Mouse (Mus musculus): ENCODE data around the gene Slc9a5.

The Slc9a5 gene

GRCm38 (mm10) chr8:105348450-105349095 lies at the start of gene Slc9a5:
Gene Slc9a5 (plus strand): TSS chr8:105348843.
- peak; percentile 83 for DNase-seq (ENCODE audit: extremely low spot score)

DNA sequence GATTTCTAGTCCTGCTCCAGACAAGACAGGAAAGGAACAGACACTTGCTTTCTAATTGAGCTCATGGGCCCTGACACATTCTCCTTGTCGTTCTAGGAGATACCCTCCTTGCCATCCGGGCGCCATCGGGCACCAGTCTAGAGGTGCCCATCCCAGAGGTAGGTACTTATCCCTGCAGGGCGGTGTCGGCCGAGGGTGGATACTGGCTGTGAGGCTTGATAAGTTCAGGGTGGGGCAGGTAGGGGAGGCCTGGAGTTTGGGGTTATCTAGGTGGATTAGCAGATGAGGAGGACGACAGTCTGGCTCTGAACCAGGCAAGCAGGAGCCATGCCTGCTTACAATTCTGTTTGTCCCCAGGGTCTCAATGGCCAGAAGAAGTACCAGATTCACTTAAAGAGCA lies 48.7 kb upstream of the Slc9a5 start:
- DNase-seq (ENCODE audit: extremely low spot score), result no peak

GRCm38 (mm10) chr8:105303396-105303795 lies 45.2 kb upstream of the Slc9a5 start:
- no peak for DNase-seq (ENCODE audit: extremely low spot score)

- DNase-seq (ENCODE audit: extremely low spot score), result no peak
These were observed 44.8 kb upstream of the Slc9a5 start for GRCm38 (mm10) chr8:105303874-105304273.

DNA sequence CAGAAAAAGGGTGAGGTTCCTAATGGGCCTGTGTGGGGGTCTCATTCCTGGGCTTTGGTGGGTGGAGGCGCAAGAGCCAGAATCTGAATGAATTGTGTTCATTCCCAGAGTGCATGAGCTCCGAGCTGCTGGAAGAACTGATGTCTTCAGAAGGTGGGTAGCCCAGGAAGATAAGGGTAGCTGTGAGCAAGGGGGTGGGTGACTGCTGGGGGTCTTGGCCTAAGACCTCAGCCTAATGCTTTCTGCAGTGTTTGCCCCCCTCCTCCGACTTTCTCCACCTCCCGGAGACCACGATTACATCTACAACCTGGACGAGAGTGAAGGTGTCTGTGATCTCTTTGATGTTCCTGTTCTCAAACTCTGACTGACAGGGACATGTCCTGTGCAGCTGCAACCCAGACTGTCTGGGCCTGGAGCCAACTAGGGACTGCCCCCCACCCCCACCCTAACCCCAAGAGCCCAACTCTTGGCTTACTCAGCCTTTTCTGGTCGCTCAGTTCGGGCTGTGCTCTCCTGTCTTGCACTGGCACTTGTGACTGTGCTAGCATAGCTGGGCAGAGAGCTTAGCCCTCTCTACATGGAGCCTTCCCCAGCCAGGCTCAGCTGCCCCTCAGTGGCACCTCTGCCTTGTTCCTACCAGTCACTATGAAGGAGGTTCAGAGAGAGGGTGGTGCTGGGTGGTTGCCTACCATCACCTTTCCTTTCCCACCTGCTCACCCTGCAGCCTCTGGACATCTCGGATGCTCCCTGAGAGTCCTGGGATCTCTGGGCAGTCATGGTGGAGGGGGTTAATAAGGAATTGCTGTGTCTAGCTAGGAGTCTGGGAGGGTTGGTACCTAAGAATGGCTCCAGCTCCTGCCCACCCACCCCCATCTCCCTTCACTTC lies 44.1 kb upstream of the Slc9a5 start:
- no peak for DNase-seq (ENCODE audit: extremely low spot score)

GRCm38 (mm10) chr8:105305211-105306145 lies 43.2 kb upstream of the Slc9a5 start, which contains the start of gene Elmo3:
Gene Elmo3 (plus strand): TSS chr8:105305601.
- peak; percentile 69 for DNase-seq (ENCODE audit: extremely low spot score)

DNA sequence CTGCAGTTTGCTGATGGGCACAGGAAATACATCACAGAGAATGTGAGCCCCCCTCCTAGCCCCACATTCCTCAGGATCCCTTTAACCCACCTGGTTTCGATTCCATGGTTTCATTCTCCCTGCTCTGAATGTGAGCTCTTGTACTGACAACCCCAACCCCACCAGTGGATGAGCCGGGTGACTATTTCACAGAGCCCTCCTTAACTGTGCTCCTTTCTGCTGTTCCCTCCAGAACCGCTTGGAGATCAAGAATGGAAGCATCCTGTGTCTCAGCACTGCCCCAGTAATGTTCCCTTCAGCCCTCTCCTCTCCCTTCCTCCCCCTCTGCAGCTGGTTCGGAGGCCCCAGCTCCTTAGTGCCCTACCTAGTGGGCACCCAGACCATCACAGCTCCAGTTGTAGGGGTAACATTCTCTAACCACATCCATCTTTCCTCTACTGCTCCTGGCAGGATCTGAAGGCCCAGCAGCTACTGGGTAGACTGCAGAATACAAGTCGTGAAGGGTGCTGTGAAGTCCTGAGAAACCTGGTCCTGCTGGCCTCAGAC lies 42.4 kb upstream of the Slc9a5 start:
- DNase-seq (ENCODE audit: extremely low spot score), result no peak

DNA sequence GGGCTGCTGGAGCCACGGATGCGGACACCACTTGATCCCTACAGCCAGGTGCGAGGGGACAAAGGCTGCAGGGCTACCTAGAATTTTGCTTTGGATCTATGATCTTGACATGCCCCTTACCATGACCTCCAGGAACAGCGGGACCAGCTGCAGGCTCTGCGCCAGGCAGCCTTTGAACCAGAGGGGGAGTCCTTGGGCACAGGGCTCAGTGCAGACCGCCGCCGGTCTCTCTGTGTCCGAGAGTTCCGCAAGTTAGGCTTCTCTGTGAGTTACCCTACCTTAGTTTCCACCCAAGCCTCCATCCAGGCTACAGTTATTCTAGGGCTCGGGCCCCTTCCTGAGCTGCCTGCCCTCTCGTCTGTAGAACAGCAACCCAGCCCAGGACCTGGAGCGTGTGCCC lies 41.0 kb upstream of the Slc9a5 start:
- no peak for DNase-seq (ENCODE audit: extremely low spot score)

DNA sequence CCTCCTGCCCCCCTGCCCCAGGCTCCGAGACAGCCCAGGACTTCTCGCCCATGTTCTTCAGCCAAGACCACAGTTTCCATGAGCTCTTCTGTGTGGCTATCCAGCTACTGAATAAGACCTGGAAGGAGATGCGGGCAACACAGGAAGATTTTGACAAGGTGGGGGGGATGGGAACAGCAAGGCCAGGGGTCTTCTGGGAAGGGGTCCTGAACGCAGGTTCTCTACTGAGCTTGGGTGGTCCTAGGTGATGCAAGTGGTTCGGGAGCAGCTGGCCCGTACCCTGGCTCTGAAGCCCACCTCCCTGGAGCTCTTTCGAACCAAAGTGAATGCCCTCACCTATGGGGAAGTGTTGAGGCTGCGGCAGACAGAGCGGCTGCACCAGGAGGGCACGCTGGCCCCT lies 40.2 kb upstream of the Slc9a5 start:
- DNase-seq (ENCODE audit: extremely low spot score), result no peak

DNA sequence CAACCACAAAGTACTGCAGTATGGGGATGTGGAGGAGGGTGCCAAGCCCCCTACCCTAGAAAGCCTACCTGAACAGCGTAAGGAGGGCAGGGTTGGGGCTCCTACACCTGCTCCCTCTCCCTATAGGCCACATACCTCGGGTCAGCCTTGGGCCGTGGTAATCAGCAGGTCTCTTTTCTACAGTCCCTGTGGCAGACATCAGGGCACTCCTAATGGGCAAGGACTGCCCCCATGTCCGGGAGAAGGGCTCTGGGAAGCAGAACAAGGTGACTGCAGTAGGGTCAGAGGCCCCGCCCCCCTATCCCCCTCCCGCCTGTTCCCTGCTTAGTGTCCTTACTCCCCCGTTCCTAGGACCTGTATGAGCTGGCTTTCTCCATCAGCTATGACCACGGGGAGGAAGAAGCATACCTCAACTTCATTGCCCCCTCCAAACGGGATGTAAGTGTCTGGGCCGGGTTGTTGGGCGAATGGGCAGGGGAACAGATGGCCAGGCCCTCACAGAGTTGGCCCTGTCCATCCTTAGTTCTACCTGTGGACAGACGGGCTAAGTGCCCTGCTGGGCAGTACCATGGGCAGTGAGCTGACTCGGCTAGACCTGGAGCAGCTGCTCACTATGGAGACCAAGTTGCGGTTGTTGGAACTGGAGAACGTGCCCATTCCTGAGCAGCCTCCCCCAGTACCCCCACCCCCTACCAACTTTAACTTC lies 39.3 kb upstream of the Slc9a5 start:
- no peak for DNase-seq (ENCODE audit: extremely low spot score)

GRCm38 (mm10) chr8:105310118-105310517 lies 38.5 kb upstream of the Slc9a5 start:
- DNase-seq (ENCODE audit: extremely low spot score), result no peak

DNA sequence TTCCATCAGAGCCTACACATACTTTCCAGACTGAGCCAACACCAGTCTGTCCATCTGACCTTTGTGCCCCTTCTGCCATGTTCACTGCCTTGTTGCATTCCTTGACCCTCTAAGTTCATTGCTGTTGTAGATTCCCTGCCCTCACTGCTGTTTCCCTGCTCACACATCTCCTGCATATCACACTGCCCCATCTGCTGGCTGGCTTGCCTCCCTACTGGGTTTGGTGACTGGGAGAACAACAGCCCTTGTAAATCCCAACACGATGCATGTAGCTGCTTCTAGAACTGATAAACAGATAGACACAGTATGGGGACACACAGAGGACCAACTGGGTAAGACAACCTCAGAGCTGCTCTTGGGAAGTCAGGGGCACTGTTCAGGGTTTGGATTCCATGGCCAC lies 36.9 kb upstream of the Slc9a5 start:
- no peak for DNase-seq (ENCODE audit: extremely low spot score)

- DNase-seq (ENCODE audit: extremely low spot score), result no peak
These were observed 35.7 kb upstream of the Slc9a5 start for GRCm38 (mm10) chr8:105312891-105313481.

GRCm38 (mm10) chr8:105313622-105314402 lies 34.8 kb upstream of the Slc9a5 start:
- no peak for DNase-seq (ENCODE audit: extremely low spot score)

GRCm38 (mm10) chr8:105315073-105315769 lies 33.4 kb upstream of the Slc9a5 start:
- DNase-seq (ENCODE audit: extremely low spot score), result no peak

GRCm38 (mm10) chr8:105317941-105318340 lies 30.7 kb upstream of the Slc9a5 start:
- no peak for DNase-seq (ENCODE audit: extremely low spot score)

DNA sequence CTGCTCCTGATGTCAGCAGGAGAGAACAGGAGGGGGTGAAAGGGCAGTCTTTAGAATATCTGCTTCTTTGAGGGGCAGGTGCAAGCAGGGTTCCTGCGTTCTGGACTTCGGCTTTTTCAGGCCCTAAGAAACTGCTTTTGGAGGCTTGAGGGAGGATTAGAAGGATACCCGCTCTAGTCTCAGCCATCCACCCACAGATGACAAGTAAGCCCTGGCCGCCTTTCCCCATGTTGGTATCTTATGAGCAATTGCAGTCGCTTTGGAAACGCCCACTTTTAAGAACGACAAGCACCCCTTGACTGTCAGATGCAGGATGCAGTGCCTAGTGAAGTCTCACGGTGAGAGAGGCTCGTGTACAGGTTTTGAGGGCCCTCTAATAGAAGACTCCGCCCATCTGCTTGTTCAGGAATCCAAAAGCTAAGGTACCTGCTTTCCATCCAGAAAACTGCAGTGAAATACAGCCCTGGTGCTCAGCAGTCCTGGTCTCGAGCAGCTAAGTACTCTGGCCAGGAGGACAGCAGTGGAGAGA lies 29.9 kb upstream of the Slc9a5 start:
- no peak for DNase-seq (ENCODE audit: extremely low spot score)

DNA sequence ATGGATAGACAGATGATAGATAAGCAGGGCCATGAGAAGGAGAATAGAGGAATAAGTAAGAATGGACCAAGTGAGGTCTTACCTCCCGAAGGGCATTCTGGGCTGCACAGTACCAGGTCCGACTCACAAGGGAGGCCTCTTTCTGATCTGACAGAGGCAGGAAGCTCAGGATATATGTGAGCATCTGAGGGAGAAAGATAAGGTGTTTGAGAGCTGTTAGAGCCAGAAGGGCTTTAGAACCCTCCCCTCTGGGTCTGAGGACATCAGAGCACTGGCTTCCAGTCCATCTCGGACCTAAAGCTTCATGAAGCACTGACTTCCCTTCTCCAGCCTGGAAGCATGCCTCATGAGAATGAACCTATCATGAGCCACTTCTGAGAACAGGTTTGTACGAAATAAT lies 25.5 kb upstream of the Slc9a5 start:
- no peak for DNase-seq (ENCODE audit: extremely low spot score)

GRCm38 (mm10) chr8:105325641-105326093 lies 23.0 kb upstream of the Slc9a5 start:
- no peak for DNase-seq (ENCODE audit: extremely low spot score)

Measured in embryo, embryonic 9.5 days (tissue).